Mouse (Mus musculus) left cerebral cortex, adult 8-10 months (tissue): Measurements from ENCODE around the gene Gstp3. TPM values are rescaled to one million over a fixed set of nuclear protein-coding genes. Genes with fewer than 3 reads are reported as not detected.
"Not testable (repeated sequence)": the region's sequence is repeated elsewhere in the genome, so short reads cannot be mapped to it uniquely, and the experiment has no call there.

Experiments
- DNase-seq, 2 experiments: peaks; one replicate each; pipeline ENCODE4 v3.0.0; 2022; ENCODE audit warnings: low spot score in 2 of 2
- total RNA-seq, 4 experiments: library from RNA; stranded (reverse); gene quantifications; 2 replicates each; pipeline ENCODE4 v1.2.4; 2022

Gstp3 gene
- total RNA-seq, 4 experiments from 2014 or later: not detected

DNA sequence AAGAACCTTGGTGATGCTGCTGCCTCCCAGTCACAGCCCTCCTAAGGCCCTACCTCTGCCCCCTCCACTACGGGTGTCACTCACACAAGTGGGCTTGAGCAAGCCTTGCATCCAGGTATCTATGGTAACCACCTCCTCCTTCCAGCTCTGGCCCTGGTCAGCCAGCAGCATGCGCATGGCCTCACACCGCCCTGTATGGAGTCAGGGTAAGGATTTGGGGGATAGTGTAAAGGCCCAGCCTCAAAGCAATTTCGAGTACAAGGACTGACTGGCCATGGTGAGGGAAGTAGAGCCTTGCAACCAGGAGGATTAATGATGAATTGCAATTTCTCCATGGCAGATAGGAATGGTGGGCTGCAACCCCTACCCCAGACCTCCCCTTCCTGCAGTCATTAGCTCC lies 17.9 kb downstream of the Gstp3 start:
- not testable (repeated sequence) for DNase-seq

DNA sequence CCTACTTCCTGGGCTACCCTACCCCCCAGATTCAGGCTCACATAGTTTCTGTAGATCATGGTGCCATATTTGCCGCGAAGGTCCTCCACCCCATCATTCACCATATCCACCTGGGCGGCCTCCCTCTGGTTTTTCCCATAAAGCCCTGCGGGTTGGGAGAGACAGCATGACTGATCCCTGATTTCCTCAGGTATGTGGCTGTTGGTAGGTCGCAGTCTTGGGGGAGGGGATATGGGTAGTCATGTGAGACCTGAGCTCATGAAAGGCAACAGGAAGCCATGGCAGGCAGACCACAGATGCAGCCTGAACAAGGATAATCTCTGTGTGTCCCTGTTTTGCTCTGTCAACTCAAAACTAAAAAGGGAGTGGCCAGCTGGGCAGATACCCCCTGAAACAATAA lies 18.4 kb downstream of the Gstp3 start:
- not testable (repeated sequence) for DNase-seq

DNA sequence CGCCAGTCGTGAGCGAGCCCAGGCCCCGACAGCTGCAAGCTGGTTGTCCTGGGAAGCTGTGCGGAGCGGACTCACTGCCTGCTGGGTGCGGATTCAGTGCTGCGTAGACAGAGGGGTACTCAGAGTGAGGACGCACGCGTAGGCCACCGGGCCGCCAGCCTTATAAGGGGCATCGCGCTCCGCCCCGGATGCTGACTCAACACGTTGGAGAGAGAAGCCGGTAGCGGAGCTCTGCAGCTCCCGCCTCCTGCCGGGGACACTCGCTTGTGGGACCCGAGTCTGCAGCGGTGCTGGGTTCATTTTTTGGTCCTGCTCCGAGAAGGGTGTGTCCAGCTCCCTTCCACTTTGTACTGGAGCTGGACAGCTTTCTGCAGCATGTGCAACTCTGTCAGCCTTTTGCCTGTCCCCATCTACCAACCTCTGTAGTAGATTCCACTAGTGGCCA lies 21.6 kb downstream of the Gstp3 start, which contains the start of gene Gstp1:
Gene Gstp1 (minus strand): TSS at position 198 of the 445 bp plus-strand sequence.
- peak; percentile 84 to 85 for DNase-seq

DNA sequence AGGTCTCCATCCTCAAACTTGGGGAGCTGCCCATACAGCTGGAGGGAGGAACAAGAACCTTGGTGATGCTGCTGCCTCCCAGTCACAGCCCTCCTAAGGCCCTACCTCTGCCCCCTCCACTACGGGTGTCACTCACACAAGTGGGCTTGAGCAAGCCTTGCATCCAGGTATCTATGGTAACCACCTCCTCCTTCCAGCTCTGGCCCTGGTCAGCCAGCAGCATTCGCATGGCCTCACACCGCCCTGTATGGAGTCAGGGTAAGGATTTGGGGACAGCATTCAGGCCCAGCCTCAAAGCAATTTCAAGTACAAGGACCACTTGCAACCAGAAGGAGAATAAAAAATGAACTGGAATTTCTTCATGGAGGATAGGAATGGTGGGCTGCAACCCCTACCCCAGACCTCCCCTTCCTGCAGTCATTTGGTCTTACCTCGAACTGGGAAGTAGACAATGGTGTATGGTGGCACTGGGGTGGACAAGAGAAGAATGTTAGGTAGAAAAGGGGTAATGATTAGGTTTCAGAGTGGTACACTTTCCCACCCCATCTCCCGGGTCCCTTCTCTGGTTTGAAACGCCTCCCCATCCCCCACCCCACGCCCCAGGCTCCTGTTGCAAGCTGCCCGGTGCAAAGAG lies 22.1 kb downstream of the Gstp3 start:
- DNase-seq: not testable (repeated sequence)

DNA sequence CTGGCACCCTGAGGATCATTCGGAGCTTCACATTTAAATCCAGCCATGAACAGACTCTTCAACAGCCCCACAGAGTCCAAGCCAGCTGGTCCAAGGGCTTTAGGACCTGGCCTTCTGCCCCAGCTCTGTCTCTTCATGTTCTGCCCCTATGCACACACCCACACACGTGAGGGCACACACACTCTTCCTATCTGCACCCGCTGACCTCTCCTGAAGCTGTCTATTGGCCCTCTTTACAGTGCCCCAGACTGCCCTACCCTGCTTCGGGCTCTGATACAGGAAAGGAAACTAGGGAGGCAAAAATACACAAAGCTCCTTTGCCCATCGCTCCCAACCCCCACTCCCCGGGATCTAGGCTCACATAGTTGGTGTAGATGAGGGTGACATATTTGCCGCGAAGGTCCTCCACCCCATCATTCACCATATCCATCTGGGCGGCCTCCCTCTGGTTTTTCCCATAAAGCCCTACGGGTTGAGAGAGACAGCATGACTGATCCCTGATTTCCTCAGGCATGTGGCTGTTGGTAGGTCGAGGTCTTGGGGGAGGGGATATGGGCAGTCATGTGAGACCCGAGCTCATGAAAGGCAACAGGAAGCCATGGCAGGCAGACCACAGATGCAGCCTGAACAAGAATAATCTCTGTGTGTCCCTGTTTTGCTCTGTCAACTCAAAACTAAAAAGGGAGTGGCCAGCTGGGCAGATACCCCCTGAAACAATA lies 22.9 kb downstream of the Gstp3 start:
- DNase-seq: no peak

DNA sequence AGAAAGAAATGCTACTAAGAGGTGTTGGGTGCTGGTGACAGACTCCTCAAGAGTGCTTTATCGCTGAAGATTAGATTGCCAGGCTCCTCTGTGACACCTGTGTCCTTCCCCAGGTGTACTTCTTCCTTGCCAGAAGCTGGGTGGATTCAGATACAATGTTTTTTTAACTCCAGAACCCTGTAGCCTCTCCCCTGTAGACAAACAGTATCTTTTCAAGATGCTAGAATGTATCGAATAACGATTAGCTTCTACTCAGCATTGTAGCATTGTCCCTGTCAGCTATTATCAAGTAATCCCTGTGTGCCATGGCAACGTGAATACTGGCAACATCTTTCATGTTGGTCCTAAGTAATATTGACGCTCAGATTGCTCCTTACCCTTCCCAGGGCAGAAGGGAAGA lies 25.6 kb downstream of the Gstp3 start:
- DNase-seq: no peak

DNA sequence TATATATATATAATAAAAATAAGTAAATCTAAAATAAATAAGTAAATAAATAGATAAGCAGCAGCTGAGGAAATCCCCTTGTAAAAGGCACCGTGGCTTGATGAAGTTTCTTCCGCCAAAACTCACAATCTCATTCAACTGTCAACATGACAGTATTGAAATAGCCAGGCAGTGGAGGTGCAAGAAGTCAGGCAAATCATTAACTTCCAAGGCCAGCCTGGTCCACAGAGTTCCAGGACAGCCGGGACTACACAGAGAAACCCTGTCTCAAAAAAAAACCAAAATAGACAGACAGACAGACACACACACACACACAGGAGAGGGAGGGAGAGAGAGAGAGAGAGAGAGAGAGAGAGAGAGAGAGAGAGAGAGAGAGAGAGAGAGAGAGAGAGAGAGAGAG lies 26.1 kb downstream of the Gstp3 start:
- no peak for DNase-seq

DNA sequence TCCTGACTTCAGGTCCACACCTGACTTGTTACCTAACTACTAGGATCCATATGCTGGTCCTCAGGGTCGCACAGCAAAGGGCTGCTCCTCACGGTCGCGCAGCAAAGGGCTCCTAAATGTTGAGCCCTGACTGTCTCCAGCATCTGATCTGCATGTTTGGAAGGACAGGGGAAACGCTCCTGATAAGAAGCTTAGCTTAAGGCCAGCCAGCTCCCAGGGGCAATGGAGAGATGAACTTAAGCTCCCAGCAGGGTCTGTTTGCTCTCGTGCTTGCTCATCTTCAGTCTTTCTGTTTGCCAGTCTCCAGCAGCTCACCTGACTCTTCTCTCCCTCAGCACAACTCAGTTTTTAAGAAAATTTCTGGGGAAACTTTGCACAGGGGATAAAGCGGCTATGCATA lies 26.7 kb downstream of the Gstp3 start:
- DNase-seq: no peak

DNA sequence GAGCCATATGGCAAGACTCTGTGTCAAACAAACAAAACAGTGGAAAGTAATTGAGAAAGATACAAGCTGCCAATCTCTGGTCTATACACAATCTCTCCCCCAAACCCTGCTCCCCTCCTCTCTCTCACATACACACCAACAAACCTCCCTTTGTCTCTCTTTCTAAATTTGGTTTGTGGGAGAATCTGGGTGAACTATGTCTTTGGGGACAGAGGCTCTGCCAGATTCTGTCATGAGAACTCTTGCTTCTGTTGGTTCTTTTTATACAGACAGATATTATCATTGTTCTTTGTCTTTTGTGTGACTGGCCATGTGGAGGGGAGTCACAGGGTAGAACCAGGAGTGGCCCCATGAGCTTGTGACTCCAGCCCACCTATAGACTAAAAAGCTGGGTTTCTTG lies 31.8 kb downstream of the Gstp3 start:
- no peak for DNase-seq

DNA sequence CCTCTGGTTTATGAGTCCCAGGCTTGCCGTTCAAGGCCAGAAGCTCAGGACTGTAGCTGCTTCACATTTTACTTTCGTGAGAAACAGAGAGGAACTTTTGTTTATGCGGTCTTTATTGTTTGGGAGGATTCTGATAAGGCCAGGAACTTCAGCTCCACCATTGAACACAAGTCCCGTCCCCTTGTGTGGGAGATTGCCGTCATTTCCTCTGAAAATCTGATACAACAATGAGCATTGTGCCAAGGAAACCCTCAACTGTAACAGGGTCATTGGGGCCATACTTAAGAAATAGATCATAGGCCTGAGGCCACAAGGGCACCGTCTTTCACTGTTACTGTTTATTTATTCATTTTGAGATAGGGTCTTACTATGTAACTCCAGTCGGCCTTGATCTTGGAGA lies 36.2 kb downstream of the Gstp3 start:
- no peak for DNase-seq

DNA sequence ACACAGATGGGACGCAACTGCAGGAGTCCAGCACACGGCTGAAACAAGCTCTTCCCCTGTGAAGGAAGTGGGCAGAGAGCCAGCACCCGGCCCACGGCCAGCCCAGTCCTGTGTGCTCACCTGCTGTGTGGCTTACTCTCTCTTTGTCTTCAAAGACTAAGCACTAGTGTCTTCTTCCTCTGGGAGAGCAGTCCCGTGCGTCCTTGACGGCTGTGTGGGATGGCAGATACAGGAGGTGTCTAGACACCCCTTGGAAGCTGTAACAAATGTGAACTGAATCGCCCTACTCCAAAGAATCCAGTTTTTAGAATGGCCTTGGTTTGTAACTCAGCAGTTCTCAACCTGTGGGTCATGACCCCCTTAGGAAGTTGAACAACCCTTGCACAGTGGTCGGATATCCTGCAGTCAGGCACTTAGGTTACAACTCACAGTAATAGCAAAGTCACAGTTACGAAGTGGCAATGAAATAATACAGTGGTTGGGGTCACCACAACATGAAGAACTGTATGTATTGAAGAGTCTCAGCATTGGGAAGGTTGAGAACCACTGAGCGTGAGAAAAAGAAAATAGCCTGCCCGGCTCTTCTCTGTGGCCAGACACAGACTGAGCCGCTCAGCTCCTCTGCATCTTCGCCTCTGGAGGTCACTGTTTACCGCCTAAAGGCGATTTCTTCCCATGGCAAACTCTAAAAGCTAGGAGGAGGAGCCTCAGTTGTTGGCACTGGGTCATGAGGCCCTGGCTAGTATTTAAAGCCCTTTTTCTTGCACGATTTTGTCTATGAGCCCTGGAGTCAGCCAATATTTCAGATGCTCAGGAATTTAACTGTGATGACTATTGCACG lies 40.4 kb downstream of the Gstp3 start:
- DNase-seq: peak; percentile 46 to 68

DNA sequence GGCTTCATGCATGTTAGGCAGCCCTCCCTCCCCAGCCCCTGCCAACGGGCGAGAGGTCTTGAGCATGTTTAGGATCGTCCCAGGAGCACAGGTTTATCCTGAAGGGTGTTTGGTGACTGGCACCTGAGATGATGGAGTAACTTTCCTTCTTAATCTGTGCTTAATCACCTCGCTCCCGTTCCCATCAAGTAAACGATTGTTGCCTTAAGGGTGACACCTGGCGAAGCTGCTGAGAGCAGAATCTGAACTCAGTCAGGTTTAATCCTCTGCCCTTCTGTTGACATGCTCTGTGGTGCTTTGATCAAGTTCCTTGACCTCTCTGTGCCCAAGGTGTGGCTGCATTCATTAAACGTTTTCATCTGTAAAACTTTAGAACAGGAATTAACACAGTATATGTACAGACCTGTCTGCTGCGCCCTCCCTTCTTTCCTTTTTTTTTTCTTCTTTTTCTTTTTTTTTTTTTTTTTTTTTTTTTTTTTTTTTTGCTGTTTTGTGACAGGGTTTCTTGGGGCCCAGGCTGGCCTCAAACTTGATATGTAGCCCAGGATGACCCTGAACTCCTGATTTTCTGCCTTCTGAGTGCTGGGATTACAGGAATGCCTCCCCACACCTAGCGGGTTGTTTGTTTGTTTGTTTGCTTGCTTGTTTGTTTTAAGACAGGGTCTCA lies 41.3 kb downstream of the Gstp3 start:
- no peak for DNase-seq

DNA sequence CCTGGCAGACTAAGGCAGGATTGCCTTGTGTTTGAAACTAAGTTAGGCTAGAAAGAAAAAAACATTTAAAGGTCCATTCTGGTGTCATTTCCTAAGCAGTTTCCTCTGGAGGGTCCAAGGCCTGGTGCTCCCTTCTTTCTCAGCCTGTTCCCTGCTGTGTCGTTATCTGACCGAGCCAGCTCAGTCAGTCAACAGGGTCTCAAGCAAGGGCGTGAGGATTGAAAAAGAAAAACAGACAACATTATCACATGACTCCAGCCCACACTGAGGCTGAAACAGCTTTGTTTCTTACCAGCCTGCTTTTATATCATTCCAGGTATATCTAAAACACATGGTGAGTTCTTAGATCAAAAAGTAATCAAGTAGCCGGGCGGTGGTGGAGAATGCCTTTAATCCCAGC lies 43.7 kb downstream of the Gstp3 start:
- DNase-seq: no peak

DNA sequence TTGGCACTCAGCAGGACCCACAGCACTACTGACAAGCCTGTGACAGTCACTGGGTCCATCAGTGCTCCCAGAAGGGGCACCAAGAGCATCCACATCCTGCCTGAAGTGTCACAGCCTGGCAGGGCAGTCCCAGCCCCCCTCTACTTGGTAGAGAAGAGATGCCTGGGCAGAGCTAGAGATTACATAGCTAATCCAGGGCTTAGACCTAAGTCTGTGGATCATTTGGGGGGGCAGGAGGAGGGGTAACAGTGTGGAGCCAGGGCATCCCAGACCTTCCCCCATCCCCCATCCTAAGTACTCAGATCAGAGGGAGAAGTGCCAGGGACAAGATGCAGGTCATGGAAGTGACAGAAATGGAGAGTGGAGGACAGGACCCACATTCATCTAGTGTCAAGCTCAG lies 44.6 kb downstream of the Gstp3 start:
- DNase-seq: no peak

DNA sequence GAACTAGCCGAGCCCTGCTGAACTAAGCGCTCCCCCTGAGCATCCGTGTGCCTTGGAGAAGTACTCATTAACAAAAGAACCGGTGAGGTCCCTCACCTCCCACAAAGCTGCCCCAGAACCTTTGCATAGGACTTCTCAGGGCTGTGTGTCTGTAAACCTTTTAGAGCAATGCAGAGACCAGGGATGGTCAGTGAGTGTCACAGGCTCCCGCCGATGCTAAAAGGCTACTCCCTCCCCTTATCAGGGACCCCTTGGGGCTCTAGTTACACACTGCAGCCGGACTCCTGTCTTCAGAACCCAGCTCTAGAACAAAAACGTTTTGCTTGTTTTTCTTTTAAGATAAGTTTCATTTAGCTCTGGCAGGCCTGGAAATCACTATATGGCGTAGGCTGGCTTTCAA lies 46.3 kb downstream of the Gstp3 start:
- DNase-seq: no peak

DNA sequence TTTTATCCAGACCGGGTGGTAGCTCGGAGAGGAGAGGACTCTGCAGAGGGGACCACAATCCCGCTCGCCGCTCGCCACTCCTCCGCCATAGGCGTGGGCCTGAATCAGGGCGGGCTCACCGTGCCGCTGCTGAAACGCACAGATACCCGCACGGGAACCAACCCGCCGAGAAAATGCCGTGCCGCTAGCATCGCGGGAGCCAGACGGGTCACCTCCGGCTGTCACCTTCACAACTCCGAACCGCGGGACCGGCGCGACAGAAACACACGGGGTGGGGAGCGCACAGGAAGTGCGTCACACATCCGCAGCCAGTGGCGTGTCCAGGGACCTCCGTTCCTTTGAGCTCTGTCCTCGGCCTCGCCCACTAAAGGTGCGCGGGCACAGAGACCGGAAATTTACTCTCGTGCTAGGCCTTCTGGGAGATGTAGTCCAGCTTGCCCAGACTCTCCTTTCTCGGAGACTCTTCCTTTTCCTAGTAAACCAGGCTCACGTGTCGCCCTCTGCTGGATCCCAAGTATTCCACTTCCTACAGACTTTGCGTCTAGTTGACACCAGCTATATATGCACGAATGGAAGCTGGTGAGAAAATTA lies 46.8 kb downstream of the Gstp3 start, which contains the start of gene Ndufv1:
Gene Ndufv1 (minus strand): TSS at position 375 of the 591 bp plus-strand sequence.
- peak; percentile 93 to 99 for DNase-seq

DNA sequence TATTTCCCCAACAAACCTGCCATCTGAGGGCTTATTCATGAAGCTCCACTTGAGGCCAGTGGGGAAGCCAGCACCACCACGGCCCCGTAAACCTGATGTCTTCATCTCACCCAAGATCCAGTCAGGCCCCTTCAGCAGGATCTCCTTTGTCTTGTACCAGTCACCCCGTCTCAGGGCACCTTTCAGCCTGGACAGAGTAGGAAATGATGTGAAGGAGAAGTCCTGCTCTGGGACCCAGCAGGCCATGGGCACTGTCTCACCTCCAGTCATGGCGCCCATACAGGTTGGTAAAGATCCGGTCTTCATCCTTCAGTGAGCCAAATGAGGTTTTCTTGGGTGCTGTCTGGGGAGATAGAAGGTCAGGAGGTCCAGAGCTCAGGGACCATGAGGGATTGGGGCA lies 48.3 kb downstream of the Gstp3 start:
- no peak for DNase-seq
